Mouse (Mus musculus) intestine, embryonic 14.5 days (tissue): ENCODE measurements around the gene Camta1. TPM values are rescaled to one million over a fixed set of nuclear protein-coding genes. Genes with fewer than 3 reads are reported as not detected.

Experiments used
- ATAC-seq: fragments of 200-750 bp; cut with Nextera tagmentation; replicated peaks from 2 replicates; pipeline ENCODE4 v1.8.0; 2017; ENCODE audit warnings: low read depth, moderate number of reproducible peaks, moderate TSS enrichment, moderate library complexity; ENCODE audit not compliant: low FRiP score, low TSS enrichment
- DNase-seq: peaks from one replicate; pipeline ENCODE4 v3.0.0-alpha.2; 2018; ENCODE audit warnings: low spot score
- H3K27ac ChIP-seq: fragments of 300-500 bp; sonication (generic); 2 replicates; pipeline ENCODE4 v1.5.1; 2014; ENCODE audit warnings: low read depth, mild to moderate bottlenecking, control low read depth
- H3K27me3 ChIP-seq: fragments of 300-500 bp; sonication (generic); replicated peaks from 2 replicates; pipeline ENCODE4 v1.6.1; 2014; ENCODE audit warnings: low read length, control low read depth; ENCODE audit not compliant: control insufficient read depth, insufficient read depth
- H3K36me3 ChIP-seq: fragments of 300-500 bp; sonication (generic); 2 replicates; pipeline ENCODE4 v1.6.1; 2014; ENCODE audit warnings: low read length, control low read depth; ENCODE audit not compliant: control insufficient read depth, insufficient read depth
- H3K4me1 ChIP-seq: fragments of 300-500 bp; sonication (generic); replicated peaks from 2 replicates; pipeline ENCODE4 v1.6.1; 2014; ENCODE audit warnings: low read length, control low read depth, mixed read lengths; ENCODE audit not compliant: control insufficient read depth, insufficient read depth
- H3K4me2 ChIP-seq: fragments of 300-500 bp; sonication (generic); 2 replicates; pipeline ENCODE4 v1.6.1; 2014; ENCODE audit warnings: low read length
- H3K4me3 ChIP-seq: fragments of 300-500 bp; sonication (generic); 2 replicates; pipeline ENCODE4 v1.5.1; 2014; ENCODE audit warnings: low read depth, low read length, control low read depth, mixed read lengths
- H3K9ac ChIP-seq: fragments of 300-500 bp; sonication (generic); 2 replicates; pipeline ENCODE4 v1.6.1; 2014; ENCODE audit warnings: mild to moderate bottlenecking, low read length
- H3K9me3 ChIP-seq: fragments of 300-500 bp; sonication (generic); 2 replicates; pipeline ENCODE4 v1.6.1; 2016; ENCODE audit warnings: low read length, control low read depth; ENCODE audit not compliant: control insufficient read depth
- WGBS: fragments of 180-500 bp; shearing (Covaris S2); extraction: QIAGEN DNeasy Blood & Tissue Kit; methylation state at CpG from one replicate; pipeline ENCODE4 v1.1.7; 2014; 5-methylcytosine and 5-hydroxymethylcytosine counted together
- polyA plus RNA-seq: library from polyadenylated mRNA; unstranded; fragments of >200 nt; fragmentation: Nextera tagmentation; extraction: Ambion mirVana; gene quantifications from 2 replicates; pipeline ENCODE4 v1.2.1, GENCODE M21; 2014

Gene Camta1
- polyA plus RNA-seq, 1 experiment from 2014 or later, result 88.1 TPM

- peaks cover 8% of the 10 kb centered on the region for H3K4me1 ChIP-seq
- ATAC-seq (no peak), DNase-seq (peak; percentile 59)
- H3K9ac ChIP-seq, result no peak overlapping the region
- 0 out of 2 replicates have a peak, but pooled peaks cover 4% of the 10 kb centered on the region for H3K27me3 ChIP-seq
- no peak overlapping the region for H3K27ac ChIP-seq
- no peak overlapping the region for H3K4me2 ChIP-seq
- 16% methylated on average over 1 of the region's 1 CpGs for WGBS
- H3K4me3 ChIP-seq, result no peak overlapping the region
- H3K36me3 ChIP-seq, result no peaks in the 10 kb centered on the region
- no peaks in the 10 kb centered on the region for H3K9me3 ChIP-seq
These were observed 675.9 kb downstream of the Camta1 start for GRCm38 (mm10) chr4:151185750-151186149.

GRCm38 (mm10) chr4:151180394-151180902, 681.2 kb downstream of the Camta1 start:
- Histone ChIP-seq H3K9me3 (no peaks in the 10 kb centered on the region), H3K27me3 (0 out of 2 replicates have a peak, but pooled peaks cover 4% of the 10 kb centered on the region), H3K4me2 (peak overlapping the region; percentile 26; the same call in 1 of the 2 replicates), H3K4me1 (peaks cover 24% of the 10 kb centered on the region), H3K27ac (peak overlapping the region; percentile 48; the same call in 1 of the 2 replicates), H3K36me3 (no peaks in the 10 kb centered on the region), H3K9ac (no peak overlapping the region), H3K4me3 (no peak overlapping the region)
- peak; percentile 84 for ATAC-seq
- 2% methylated on average over 7 of the region's 7 CpGs for WGBS
- DNase-seq, result peak; percentile 83

GRCm38 (mm10) chr4:151179639-151180038, 682.0 kb downstream of the Camta1 start:
- Histone ChIP-seq H3K36me3 (no peaks in the 10 kb centered on the region), H3K9ac (no peak overlapping the region), H3K4me2 (no peak overlapping the region), H3K4me1 (peaks cover 24% of the 10 kb centered on the region), H3K4me3 (no peak overlapping the region), H3K9me3 (no peaks in the 10 kb centered on the region), H3K27ac (peak overlapping the region; percentile 57; the same call in 1 of the 2 replicates), H3K27me3 (0 out of 2 replicates have a peak, but pooled peaks cover 4% of the 10 kb centered on the region)
- ATAC-seq (no peak), DNase-seq (no peak)
- 35% methylated on average over 3 of the region's 3 CpGs for WGBS

- 47% methylated on average over 8 of the region's 8 CpGs for whole genome bisulfite sequencing
- DNase-seq (no peak), ATAC-seq (no peak)
These were observed 682.7 kb downstream of the Camta1 start for GRCm38 (mm10) chr4:151178970-151179378.

GRCm38 (mm10) chr4:151172526-151172925, 689.1 kb downstream of the Camta1 start:
- H3K27ac ChIP-seq, result no peak overlapping the region
- WGBS, result 60% methylated on average over 8 of the region's 8 CpGs
- no peak overlapping the region for H3K4me2 ChIP-seq
- DNase-seq (no peak), ATAC-seq (no peak)
- H3K27me3 ChIP-seq, result no peaks in the 10 kb centered on the region
- no peaks in the 10 kb centered on the region for H3K9me3 ChIP-seq
- no peak overlapping the region for H3K9ac ChIP-seq
- H3K4me1 ChIP-seq, result peaks cover 24% of the 10 kb centered on the region
- H3K36me3 ChIP-seq, result no peaks in the 10 kb centered on the region
- H3K4me3 ChIP-seq, result no peak overlapping the region

More at GRCm38 (mm10) chr4:151178970-151179378, 682.7 kb downstream of the Camta1 start:
- H3K36me3 ChIP-seq, result no peaks in the 10 kb centered on the region
- H3K4me2 ChIP-seq, result no peak overlapping the region
- H3K27ac ChIP-seq, result peak overlapping the region; percentile 57
- peaks cover 24% of the 10 kb centered on the region for H3K4me1 ChIP-seq
- H3K9ac ChIP-seq, result no peak overlapping the region
- H3K4me3 ChIP-seq, result no peak overlapping the region
- no peaks in the 10 kb centered on the region for H3K9me3 ChIP-seq
- H3K27me3 ChIP-seq, result no peaks in the 10 kb centered on the region

- H3K9me3 ChIP-seq, result no peaks in the 10 kb centered on the region
- no peaks in the 10 kb centered on the region for H3K36me3 ChIP-seq
- peaks cover 24% of the 10 kb centered on the region for H3K4me1 ChIP-seq
- H3K27ac ChIP-seq, result no peak overlapping the region
- DNase-seq (no peak), ATAC-seq (no peak; the same call in 1 of the 2 replicates)
- no peaks in the 10 kb centered on the region for H3K27me3 ChIP-seq
- no peak overlapping the region for H3K4me3 ChIP-seq
- H3K4me2 ChIP-seq, result peak overlapping the region; percentile 33
- 45% methylated on average over 3 of the region's 3 CpGs for WGBS
- H3K9ac ChIP-seq, result no peak overlapping the region
These were observed 690.6 kb downstream of the Camta1 start for GRCm38 (mm10) chr4:151171117-151171516.

GRCm38 (mm10) chr4:151170658-151171057, 691.0 kb downstream of the Camta1 start:
- Histone ChIP-seq H3K27me3 (0 out of 2 replicates have a peak, but pooled peaks cover 2% of the 10 kb centered on the region), H3K4me3 (no peak overlapping the region), H3K4me2 (peak overlapping the region; percentile 33), H3K9ac (no peak overlapping the region), H3K27ac (0 out of 2 replicates have a peak overlapping the region, but pooled peaks have one; percentile 24), H3K4me1 (peaks cover 24% of the 10 kb centered on the region), H3K36me3 (no peaks in the 10 kb centered on the region), H3K9me3 (no peaks in the 10 kb centered on the region)
- WGBS, result 18% methylated on average over 18 of the region's 18 CpGs
- DNase-seq (peak; percentile 71), ATAC-seq (peak; percentile 41; the same call in 1 of the 2 replicates)

GRCm38 (mm10) chr4:151166969-151167368, 694.7 kb downstream of the Camta1 start:
- H3K9me3 ChIP-seq, result no peaks in the 10 kb centered on the region
- H3K36me3 ChIP-seq, result no peaks in the 10 kb centered on the region
- 84% methylated on average over 6 of the region's 6 CpGs for WGBS
- H3K9ac ChIP-seq, result no peak overlapping the region
- DNase-seq (no peak), ATAC-seq (no peak)
- H3K27me3 ChIP-seq, result 0 out of 2 replicates have a peak, but pooled peaks cover 14% of the 10 kb centered on the region
- H3K4me3 ChIP-seq, result no peak overlapping the region
- peaks cover 14% of the 10 kb centered on the region for H3K4me1 ChIP-seq
- H3K4me2 ChIP-seq, result no peak overlapping the region
- no peak overlapping the region for H3K27ac ChIP-seq

GRCm38 (mm10) chr4:151165539-151165938, 696.1 kb downstream of the Camta1 start:
- Histone ChIP-seq H3K4me3 (no peak overlapping the region), H3K27ac (no peak overlapping the region), H3K36me3 (no peaks in the 10 kb centered on the region), H3K9ac (no peak overlapping the region), H3K27me3 (0 out of 2 replicates have a peak, but pooled peaks cover 17% of the 10 kb centered on the region), H3K4me2 (no peak overlapping the region), H3K4me1 (peaks cover 5% of the 10 kb centered on the region; the same call in 1 of the 2 replicates), H3K9me3 (no peaks in the 10 kb centered on the region)
- no peak for ATAC-seq
- DNase-seq, result peak; percentile 66
- 18% methylated on average over 10 of the region's 10 CpGs for WGBS
